Mouse (Mus musculus): ENCODE data around the gene Heatr4.

DNA sequence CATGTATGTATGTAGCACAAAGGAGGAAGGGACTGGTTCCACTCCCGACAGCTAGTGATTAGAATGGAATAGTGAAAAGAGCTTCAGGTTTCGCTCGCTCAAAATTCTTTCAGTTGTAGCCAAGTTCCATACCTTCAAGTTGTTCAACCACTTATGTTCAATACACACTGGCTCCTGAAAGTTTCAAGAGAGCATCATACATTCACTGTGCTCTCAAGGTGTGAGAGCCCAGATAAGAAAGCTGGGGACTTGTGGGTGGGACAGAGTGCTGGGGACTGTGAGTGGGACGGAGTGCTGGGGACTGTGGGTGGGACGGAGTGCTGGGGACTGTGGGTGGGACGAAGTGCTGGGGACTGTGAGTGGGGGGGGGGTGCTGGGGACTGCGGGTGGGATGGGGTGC, 19.4 kb downstream of the Heatr4 start:
- TF ChIP-seq FLI1 (IDR thresholded peaks at IDR 0.05; ENCODE audit: low read length), result no peak
- TF ChIP-seq GATA1 (IDR thresholded peaks at IDR 0.05; ENCODE audit: borderline replicate concordance, low read length), result no peak

Data from megakaryocyte, embryonic 14.5 days (primary cell).